Mouse (Mus musculus): ENCODE results near the gene Slc35a3. TPM values are rescaled to one million over a fixed set of nuclear protein-coding genes. Genes with fewer than 3 reads are reported as not detected.

The Slc35a3 gene
- total and polyA plus RNA-seq, 3 experiments = 19.2 to 20.3 TPM; not detected in 1

DNA sequence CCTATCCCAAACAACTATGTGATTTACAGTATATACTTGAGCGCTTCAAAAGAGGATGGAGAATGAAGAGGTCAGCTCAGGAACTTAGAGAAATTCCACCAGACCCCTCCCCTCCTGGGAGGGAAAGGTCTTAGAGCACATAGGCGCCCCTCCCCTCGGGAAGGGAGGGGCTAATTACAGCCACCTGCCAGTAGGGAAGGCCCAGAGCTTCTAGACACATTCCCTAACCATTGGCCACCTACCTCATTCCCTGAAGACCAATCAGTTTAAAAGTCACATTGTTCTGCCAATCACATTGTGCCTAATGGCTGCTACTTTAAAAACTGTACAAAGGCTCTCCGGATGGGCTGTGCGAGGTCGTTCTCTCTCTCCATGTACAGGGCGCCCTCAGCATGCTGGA lies 90.0 kb downstream of the Slc35a3 start (continued):
- no peak for TF ChIP-seq POLR2AphosphoS5 (IDR thresholded peaks at IDR 0.05; ENCODE audit: borderline replicate concordance, low read depth, low read length)
- no peak for TF ChIP-seq JUND (IDR thresholded peaks at IDR 0.05; ENCODE audit: low read depth, low read length)
- no peak for TF ChIP-seq UBTF (IDR thresholded peaks at IDR 0.05; ENCODE audit: borderline replicate concordance, insufficient read depth, low read depth, low read length)

DNA sequence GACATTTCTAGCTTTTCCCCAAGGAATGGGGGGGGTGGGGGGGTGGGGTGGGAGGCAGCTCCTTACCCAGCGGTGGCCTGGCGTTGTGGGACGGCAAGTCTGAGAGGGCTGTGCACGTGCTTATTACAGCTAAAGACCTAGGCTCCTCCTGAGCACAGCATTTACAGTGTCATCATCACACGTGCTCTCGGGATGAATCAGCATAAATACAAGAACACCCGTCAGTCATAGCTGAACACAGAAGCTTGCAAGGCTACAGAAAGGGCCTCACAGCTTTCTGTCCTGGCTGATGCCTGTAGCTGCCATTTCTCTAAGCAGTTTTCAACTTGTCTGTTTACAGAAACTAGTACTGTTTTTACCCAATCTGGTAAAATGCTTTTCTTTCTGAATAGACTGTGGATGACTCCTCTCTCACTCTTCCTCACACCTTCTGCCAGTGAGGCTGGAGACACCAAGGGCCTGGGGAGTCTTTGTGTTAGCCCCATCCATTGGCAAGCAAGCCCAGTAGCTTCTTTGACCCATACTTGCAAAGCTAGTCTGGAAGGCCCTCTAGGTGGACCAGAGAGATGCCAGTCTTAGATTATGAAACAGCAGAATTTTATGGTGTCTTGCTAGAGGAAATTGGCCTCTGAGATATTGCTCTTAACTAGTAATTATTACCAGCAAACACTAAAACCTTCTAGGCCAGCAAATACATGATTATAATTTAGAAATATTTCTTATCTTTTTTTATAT lies 91.8 kb downstream of the Slc35a3 start:
- peak overlapping the region; percentile 34 for H3K9ac ChIP-seq (ENCODE audit: control insufficient read depth, low read depth, low read length, poor library complexity, severe bottlenecking)
- H3K27ac ChIP-seq (ENCODE audit: control insufficient read depth, low read depth, low read length) = peak overlapping the region; percentile 68
- peaks cover 6 to 42% of the 10 kb centered on the region in 2 experiments; a peak in 3 of 4 replicates for H3K36me3 ChIP-seq (ENCODE audit: control insufficient read depth in 1 of 2, insufficient read depth in 2 of 2, low read length in 2 of 2)
- peak; percentile 78 for DNase-seq (ENCODE audit: low read depth, low spot score)
- no peaks in the 10 kb centered on the region for H3K27me3 ChIP-seq (ENCODE audit: control insufficient read depth in 1 of 2, insufficient read depth in 2 of 2, low read length in 2 of 2)
- no peaks in the 10 kb centered on the region for H3K9me3 ChIP-seq (replicated peaks; ENCODE audit: insufficient read depth, low read length)
- H3K79me2 ChIP-seq (ENCODE audit: control insufficient read depth, insufficient read depth, low read length, poor library complexity) = no peaks in the 10 kb centered on the region
- H3K4me1 ChIP-seq (ENCODE audit: control insufficient read depth in 1 of 2, insufficient read depth in 2 of 2, low read length in 2 of 2) = peaks cover 30 to 39% of the 10 kb centered on the region in 2 experiments
- H3K4me3 ChIP-seq (ENCODE audit: control insufficient read depth in 1 of 2, insufficient read depth in 1 of 2, low read depth in 2 of 2, low read length in 2 of 2) = no peak overlapping the region
- no peak for TF ChIP-seq RAD21 (IDR thresholded peaks at IDR 0.05; ENCODE audit: low read depth, low read length)
- no peak for TF ChIP-seq ZNF384 (IDR thresholded peaks at IDR 0.05; ENCODE audit: low read depth, low read length)
- no peak for TF ChIP-seq EP300 (IDR thresholded peaks at IDR 0.05; ENCODE audit: low read depth in 1 of 2, low read length in 2 of 2)
- TF ChIP-seq MYB (IDR thresholded peaks at IDR 0.05; ENCODE audit: low read depth, low read length) = no peak
- peak; percentile 77; the same call in 1 of the 2 replicates for TF ChIP-seq GABPA (IDR thresholded peaks at IDR 0.05; ENCODE audit: low read depth, low read length)
- TF ChIP-seq POLR2AphosphoS5 (IDR thresholded peaks at IDR 0.05; ENCODE audit: borderline replicate concordance, low read depth, low read length) = no peak
- TF ChIP-seq MAX (IDR thresholded peaks at IDR 0.05; ENCODE audit: low read length) = peak; percentile 96
- TF ChIP-seq CHD2 (IDR thresholded peaks at IDR 0.05; ENCODE audit: low read length) = no peak
- no peak for TF ChIP-seq TCF12 (IDR thresholded peaks at IDR 0.05; ENCODE audit: low read depth, low read length)
- TF ChIP-seq SIN3A (IDR thresholded peaks at IDR 0.05; ENCODE audit: low read length) = peak; percentile 87
- peak; percentile 96 for TF ChIP-seq MXI1 (IDR thresholded peaks at IDR 0.05; ENCODE audit: low read depth, low read length)
- no peak for TF ChIP-seq ZKSCAN1 (IDR thresholded peaks at IDR 0.05; ENCODE audit: low read depth, low read length)
- TF ChIP-seq POLR2AphosphoS2 (IDR thresholded peaks at IDR 0.05; ENCODE audit: low read length) = no peak
- no peak for TF ChIP-seq NELFE (IDR thresholded peaks at IDR 0.05; ENCODE audit: low read depth, low read length)
- no peak for TF ChIP-seq UBTF (IDR thresholded peaks at IDR 0.05; ENCODE audit: borderline replicate concordance, insufficient read depth, low read depth, low read length)
- no peak for TF ChIP-seq CHD1 (IDR thresholded peaks at IDR 0.05; ENCODE audit: low read depth, low read length)
- TF ChIP-seq TAL1 (IDR thresholded peaks at IDR 0.05; ENCODE audit: low read length) = no peak
- no peak for TF ChIP-seq ZMIZ1 (IDR thresholded peaks at IDR 0.05; ENCODE audit: low read depth, low read length)
- peak; percentile 95 for TF ChIP-seq BHLHE40 (IDR thresholded peaks at IDR 0.05; ENCODE audit: borderline replicate concordance, low read depth, low read length)
- no peak for TF ChIP-seq MAZ (IDR thresholded peaks at IDR 0.05; ENCODE audit: low read depth, low read length)
- TF ChIP-seq USF2 (IDR thresholded peaks at IDR 0.05; ENCODE audit: borderline replicate concordance in 1 of 2, insufficient read depth in 1 of 2, low read depth in 1 of 2, low read length in 2 of 2) = no peak
- peak; percentile 73 for TF ChIP-seq USF1 (IDR thresholded peaks at IDR 0.05; ENCODE audit: low read depth, low read length)
- TF ChIP-seq GATA1 (IDR thresholded peaks at IDR 0.05; ENCODE audit: low read depth, low read length) = peak; percentile 51
- TF ChIP-seq MAFK (IDR thresholded peaks at IDR 0.05; ENCODE audit: borderline replicate concordance, low read depth, low read length) = peak; percentile 51; the same call in 1 of the 2 replicates
- no peak for TF ChIP-seq CTCF (IDR thresholded peaks at IDR 0.05 in 2 of 3, conservative IDR thresholded peaks at IDR 0.05 in 1 of 3; ENCODE audit: control insufficient read depth in 1 of 3, insufficient read depth in 1 of 3, low read depth in 2 of 3, low read length in 3 of 3, poor library complexity in 1 of 3, severe bottlenecking in 1 of 3)
- TF ChIP-seq KAT2A (conservative IDR thresholded peaks at IDR 0.05; ENCODE audit: low read depth, low read length) = no peak
- TF ChIP-seq POLR2A (IDR thresholded peaks at IDR 0.05; ENCODE audit: control insufficient read depth in 1 of 2, insufficient read depth in 1 of 2, low read depth in 1 of 2, low read length in 2 of 2, poor library complexity in 1 of 2) = no peak
- no peak for TF ChIP-seq NRF1 (IDR thresholded peaks at IDR 0.05; ENCODE audit: insufficient read depth, low read depth, low read length, poor library complexity, severe bottlenecking)
- TF ChIP-seq ELF1 (IDR thresholded peaks at IDR 0.05; ENCODE audit: low read depth, low read length) = no peak
- TF ChIP-seq HCFC1 (IDR thresholded peaks at IDR 0.05; ENCODE audit: low read depth, low read length) = no peak
- peak; percentile 77; the same call in 1 of the 2 replicates for TF ChIP-seq ETS1 (IDR thresholded peaks at IDR 0.05; ENCODE audit: low read depth, low read length)
- no peak for TF ChIP-seq RCOR1 (IDR thresholded peaks at IDR 0.05; ENCODE audit: low read depth, low read length)
- no peak for TF ChIP-seq ZC3H11A (IDR thresholded peaks at IDR 0.05; ENCODE audit: low read depth, low read length)
